Mouse (Mus musculus) megakaryocyte-erythroid progenitor cell, adult 5-6 weeks (primary cell): ENCODE measurements around the gene Rabl6. TPM values are rescaled to one million over a fixed set of nuclear protein-coding genes. Genes with fewer than 3 reads are reported as not detected.

Experiments
- ATAC-seq: replicated peaks from 2 replicates; pipeline ENCODE4 v1.8.0; 2016; ENCODE audit warnings: mild to moderate bottlenecking, inconsistent platforms; ENCODE audit not compliant: severe bottlenecking, poor library complexity, low FRiP score, low TSS enrichment
- total RNA-seq, 2 experiments: library from RNA; stranded (forward) in 1 of 2; stranded (reverse) in 1 of 2; fragments of 200-1000, 215-1000 nt in 1 of 2; fragments of >200 nt in 1 of 2; fragmentation: Nextera tagmentation in 1 of 2; gene quantifications; 2 replicates each; pipeline ENCODE4 v1.2.3; 2014 to 2017

Rabl6 gene
- total RNA-seq, 2 experiments from 2014 or later = 55.8 to 92.0 TPM

DNA sequence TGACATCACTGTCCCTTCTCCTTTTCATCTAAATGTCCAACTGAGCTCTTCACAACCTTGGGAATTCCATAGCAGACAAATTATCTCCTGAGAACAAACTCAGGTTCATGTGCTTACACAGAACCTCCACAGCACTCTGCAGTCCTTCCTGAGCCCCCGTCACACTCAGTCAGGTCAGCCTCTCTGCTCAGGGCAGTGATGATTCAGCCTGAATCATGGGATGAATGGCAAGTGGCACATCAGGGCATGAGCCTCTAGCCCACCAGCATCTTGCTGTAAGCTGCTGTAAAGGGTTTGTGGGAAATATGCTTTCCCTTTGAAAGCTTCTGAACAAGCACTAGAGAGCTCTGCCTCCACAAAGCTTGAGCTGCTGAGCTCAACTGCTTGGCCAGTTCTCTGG lies 9.6 kb downstream of the Rabl6 start:
- no peak for ATAC-seq

GRCm38 (mm10) chr2:25596765-25597510 lies 11.4 kb downstream of the Rabl6 start:
- ATAC-seq = no peak

DNA sequence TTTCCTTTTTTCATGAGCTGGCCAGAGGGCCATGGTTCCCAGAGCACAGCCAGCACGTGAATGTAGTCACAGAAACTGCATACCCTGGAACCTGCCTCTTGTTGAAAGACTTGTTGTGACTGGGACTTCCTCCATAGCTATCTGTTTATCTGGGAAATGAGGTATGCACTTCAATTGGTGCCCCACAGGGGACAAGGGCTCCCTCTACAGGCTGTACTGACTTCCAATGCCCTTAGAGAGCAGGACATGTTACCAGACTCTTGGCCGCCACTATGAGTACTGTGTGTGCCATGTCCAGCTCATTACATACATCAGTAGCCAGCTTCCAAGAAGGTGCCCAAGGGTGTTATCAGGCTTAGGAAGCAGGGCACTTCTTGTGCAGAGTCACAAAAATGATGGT lies 16.5 kb downstream of the Rabl6 start:
- ATAC-seq = peak; percentile 64

GRCm38 (mm10) chr2:25588227-25588907 lies 20.0 kb downstream of the Rabl6 start:
- no peak for ATAC-seq

- ATAC-seq = no peak
Observed at GRCm38 (mm10) chr2:25587290-25587689, 21.0 kb downstream of the Rabl6 start.

DNA sequence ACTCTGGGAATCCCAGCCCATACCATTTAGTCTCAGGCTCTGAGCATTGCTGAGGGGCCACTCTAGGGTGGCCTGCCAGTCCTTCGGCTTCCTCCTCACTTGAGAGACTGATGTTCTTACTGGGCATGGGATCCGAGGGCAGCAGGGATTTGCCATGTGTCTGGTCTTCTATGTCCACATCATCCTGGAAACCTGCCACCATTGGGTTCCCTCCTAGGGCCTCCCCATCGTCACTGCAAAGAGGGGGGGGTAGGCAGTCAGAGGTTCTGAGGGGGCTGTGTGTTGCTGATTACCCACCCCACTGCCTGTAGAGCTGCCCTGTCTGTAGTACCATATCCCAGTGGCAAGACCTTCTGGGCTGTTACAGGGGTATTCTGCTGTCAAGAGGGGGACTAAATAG lies 22.7 kb downstream of the Rabl6 start:
- ATAC-seq = no peak

DNA sequence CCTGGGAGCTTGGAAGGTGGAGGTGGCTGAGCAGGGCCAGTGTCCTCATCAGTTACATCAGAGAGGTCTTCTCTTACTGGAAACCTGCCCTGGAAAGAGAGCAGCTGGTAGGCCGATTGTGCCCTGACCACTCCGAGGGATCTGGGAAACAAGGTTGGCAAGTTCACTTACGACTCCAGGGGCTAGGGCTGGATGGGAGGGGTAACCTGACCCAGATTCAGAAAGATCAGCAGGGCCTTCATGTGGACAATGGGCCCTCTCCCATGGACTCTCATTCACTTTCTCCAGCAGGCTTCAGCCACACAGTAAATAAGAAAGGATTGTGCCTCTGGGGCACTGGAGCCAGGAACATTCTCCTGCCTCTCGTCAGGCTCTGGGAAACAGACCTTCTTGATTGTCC lies 23.5 kb downstream of the Rabl6 start:
- ATAC-seq = no peak

DNA sequence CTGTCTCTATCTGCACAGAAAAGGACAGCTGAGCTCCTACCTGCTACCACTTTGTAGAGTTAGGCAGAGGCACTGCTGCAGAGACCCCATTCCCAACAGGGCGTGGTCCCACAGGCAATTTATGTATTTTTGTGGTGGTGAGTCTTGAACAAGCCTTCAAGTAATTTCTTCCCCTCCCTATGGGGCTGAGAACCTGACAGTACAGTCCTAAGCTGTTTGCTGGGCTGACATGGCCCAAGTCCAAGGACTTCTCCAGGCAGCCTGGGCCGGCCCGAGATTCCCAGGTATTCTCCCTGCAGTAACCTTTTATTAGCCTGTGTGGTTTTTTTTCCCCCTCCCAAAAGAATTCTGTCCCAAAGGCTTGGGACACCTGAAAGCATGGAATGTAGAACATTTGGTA lies 24.2 kb downstream of the Rabl6 start:
- no peak for ATAC-seq

- ATAC-seq = no peak
Observed at GRCm38 (mm10) chr2:25583571-25583970, 24.8 kb downstream of the Rabl6 start.

DNA sequence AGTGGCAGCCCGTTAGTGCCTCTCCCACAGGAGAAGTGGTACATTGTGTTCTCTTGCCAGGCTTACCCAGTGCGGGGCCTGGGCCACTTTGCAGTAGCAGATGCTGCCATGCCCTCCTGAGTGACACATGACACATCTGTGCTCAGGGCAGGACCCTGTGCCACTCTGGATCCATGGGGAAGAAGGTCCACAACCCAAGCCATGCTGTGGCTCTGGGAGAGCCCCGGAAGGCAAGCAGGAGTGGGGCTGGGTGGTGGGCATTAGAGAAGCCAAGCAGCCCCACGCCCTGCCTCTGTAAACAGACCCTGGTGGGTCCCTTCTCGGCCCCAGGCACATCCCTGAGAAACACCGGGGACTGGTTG lies 25.2 kb downstream of the Rabl6 start:
- no peak for ATAC-seq

- no peak; the same call in 1 of the 2 replicates for ATAC-seq
Observed at GRCm38 (mm10) chr2:25582466-25583119, 25.7 kb downstream of the Rabl6 start.

- ATAC-seq = no peak
Observed at GRCm38 (mm10) chr2:25581901-25582301, 26.4 kb downstream of the Rabl6 start.

DNA sequence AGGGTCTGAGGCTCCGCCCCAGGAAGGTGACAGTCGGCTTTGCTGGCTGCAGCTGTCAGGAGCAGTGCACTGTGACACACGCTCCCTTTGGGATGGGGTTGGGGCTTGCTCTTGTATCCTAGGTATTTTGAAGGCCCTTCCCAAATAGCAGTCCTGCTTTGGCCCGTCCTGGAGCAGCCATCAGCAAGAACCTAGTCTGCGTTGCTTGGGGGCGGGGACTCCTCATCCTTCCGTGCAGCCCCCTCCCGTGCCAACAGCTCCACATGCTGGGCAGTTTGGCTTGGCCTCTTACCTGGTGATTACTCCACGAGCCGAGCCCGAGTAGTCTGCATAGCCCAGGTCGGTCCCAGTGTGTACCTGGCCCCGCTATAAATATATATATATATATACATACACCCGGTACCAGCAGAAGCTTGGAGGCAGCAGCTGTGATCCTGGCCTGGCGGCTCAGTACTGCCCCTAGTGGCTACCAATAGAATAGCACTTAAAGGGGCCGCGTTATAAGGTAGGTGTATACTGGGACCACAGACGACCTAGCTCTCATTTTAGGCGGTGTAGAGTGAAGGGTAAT lies 26.9 kb downstream of the Rabl6 start, which contains the start of gene Ajm1:
Ajm1 (minus strand) TSS at position 464 of the 571 bp plus-strand sequence.
- peak; percentile 69 for ATAC-seq

DNA sequence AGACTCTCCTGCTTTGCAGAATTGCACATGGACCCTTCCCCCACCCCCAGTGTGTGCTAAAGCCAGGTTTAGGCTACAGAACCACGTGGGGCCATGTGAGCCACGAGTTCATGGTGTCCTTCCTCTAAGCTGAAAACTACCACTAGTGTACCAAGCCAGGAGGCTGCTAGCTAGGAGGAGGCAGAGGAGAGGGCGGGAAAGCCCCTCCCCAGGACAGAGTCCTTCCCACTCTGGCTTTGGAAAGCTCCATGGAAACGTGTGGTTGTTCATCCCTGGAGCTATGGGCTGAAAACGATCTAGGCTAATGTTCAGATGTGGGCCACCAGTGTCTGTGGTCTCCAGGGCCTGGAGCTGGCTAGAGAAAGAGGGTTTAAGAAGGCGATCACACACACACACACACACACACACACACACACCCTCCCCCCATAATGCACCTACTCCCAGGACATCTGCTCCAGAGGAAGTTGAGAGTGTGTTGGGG lies 27.7 kb downstream of the Rabl6 start:
- no peak for ATAC-seq

GRCm38 (mm10) chr2:25579737-25580460 lies 28.4 kb downstream of the Rabl6 start:
- no peak for ATAC-seq

GRCm38 (mm10) chr2:25578796-25579736 lies 29.3 kb downstream of the Rabl6 start:
- no peak for ATAC-seq

GRCm38 (mm10) chr2:25577951-25578795 lies 30.1 kb downstream of the Rabl6 start:
- no peak for ATAC-seq
